Mouse (Mus musculus): ENCODE measurements around the gene Baat.

DNA sequence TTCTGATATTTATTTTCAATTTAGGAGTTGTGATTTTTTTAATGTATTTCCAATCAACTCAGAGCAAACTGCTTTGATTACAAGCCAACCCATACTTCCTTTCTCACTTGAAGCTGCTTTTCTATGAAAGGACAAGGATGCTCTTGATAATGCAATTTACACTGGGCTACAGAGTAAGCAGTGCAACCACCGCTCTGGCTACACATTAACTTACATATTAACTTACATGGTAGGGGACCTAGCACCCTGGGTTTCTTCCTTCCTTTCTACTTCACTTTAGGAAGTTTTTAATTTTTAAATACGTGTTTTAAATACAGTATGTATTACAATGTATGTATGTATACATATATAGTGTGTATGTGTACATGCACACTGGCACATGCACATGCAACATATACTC lies 2.8 kb upstream of the Baat start:
- TF ChIP-seq TAL1 (IDR thresholded peaks at IDR 0.05; ENCODE audit: low read length) (no peak), GATA1 (IDR thresholded peaks at IDR 0.05; ENCODE audit: low read length) (no peak)

Measured in erythroblast, embryonic 14.5 days (primary cell).